Mouse (Mus musculus) neural tube, embryonic 14.5 days (tissue): ENCODE measurements around the gene Gng8. TPM values are rescaled to one million over a fixed set of nuclear protein-coding genes. Genes with fewer than 3 reads are reported as not detected.

ENCODE experiments used
- ATAC-seq: fragments of 200-750 bp; cut with Nextera tagmentation; 2 replicates; pipeline ENCODE4 v1.8.0; 2017; ENCODE audit warnings: low read depth, mild to moderate bottlenecking, moderate TSS enrichment, moderate library complexity
- H3K27ac ChIP-seq: fragments of 300-500 bp; sonication (generic); 2 replicates; pipeline ENCODE4 v1.5.1; 2014; ENCODE audit warnings: low read depth, mild to moderate bottlenecking, control low read depth, low read length, moderate library complexity, mixed read lengths
- H3K27me3 ChIP-seq: fragments of 300-500 bp; sonication (generic); 2 replicates; pipeline ENCODE4 v1.6.1; 2014; ENCODE audit warnings: low read length; ENCODE audit not compliant: control insufficient read depth, insufficient read depth
- H3K36me3 ChIP-seq: fragments of 300-500 bp; sonication (generic); 2 replicates; pipeline ENCODE4 v1.6.1; 2014; ENCODE audit warnings: low read length, mixed read lengths; ENCODE audit not compliant: control insufficient read depth, insufficient read depth
- H3K4me1 ChIP-seq: fragments of 300-500 bp; sonication (generic); 2 replicates; pipeline ENCODE4 v1.6.1; 2014; ENCODE audit warnings: low read length; ENCODE audit not compliant: control insufficient read depth, insufficient read depth
- H3K4me2 ChIP-seq: fragments of 300-500 bp; sonication (generic); 2 replicates; pipeline ENCODE4 v1.6.1; 2014; ENCODE audit warnings: mild to moderate bottlenecking, low read depth, low read length, control low read depth
- H3K4me3 ChIP-seq: fragments of 300-500 bp; sonication (generic); 2 replicates; pipeline ENCODE4 v1.5.1; 2014; ENCODE audit warnings: low read depth, low read length, control low read depth, mixed read lengths
- H3K9ac ChIP-seq: fragments of 300-500 bp; sonication (generic); replicated peaks from 2 replicates; pipeline ENCODE4 v1.6.1; 2014; ENCODE audit warnings: low read depth, mild to moderate bottlenecking, control low read depth, low read length, mixed read lengths
- H3K9me3 ChIP-seq: fragments of 300-500 bp; sonication (generic); 2 replicates; pipeline ENCODE4 v1.6.1; 2016; ENCODE audit warnings: low read length; ENCODE audit not compliant: control insufficient read depth
- WGBS: fragments of 180-500 bp; shearing (Covaris S2); extraction: QIAGEN DNeasy Blood & Tissue Kit; methylation state at CpG from one replicate; pipeline ENCODE4 v1.1.7; 2014; 5-methylcytosine and 5-hydroxymethylcytosine counted together
- polyA plus RNA-seq: library from polyadenylated mRNA; unstranded; fragments of >200 nt; fragmentation: Nextera tagmentation; extraction: Ambion mirVana; gene quantifications from 2 replicates; pipeline ENCODE4 v1.2.1, GENCODE M21; 2014

The Gng8 gene
- polyA plus RNA-seq, 1 experiment from 2014 or later = 0.39 TPM

DNA sequence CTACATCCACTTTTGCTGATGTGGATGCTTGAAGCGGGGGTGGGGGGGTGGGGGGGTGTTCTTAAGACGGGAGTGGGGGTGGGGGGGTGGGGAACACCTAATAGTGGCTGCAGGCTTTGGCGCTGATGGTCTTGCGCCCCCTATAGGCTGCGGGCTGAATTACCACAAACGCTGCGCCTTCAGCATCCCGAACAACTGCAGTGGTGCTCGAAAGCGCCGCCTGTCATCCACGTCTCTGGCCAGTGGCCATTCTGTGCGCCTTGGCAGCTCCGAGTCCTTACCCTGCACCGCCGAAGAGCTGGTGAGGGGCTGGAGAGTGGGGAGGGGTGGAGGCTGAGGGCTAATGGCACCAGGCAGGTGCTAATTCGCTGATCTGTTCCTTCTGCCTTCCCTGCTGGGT lies 43.0 kb upstream of the Gng8 start:
- H3K4me3 ChIP-seq = no peak overlapping the region
- no peak overlapping the region for H3K9ac ChIP-seq
- peaks cover 9% of the 10 kb centered on the region for H3K4me1 ChIP-seq
- H3K4me2 ChIP-seq = no peak overlapping the region
- 19% methylated on average over 17 of the region's 17 CpGs for WGBS
- no peaks in the 10 kb centered on the region for H3K9me3 ChIP-seq
- H3K27ac ChIP-seq = no peak overlapping the region
- H3K27me3 ChIP-seq = no peaks in the 10 kb centered on the region
- ATAC-seq = 0 out of 2 replicates have a peak, but pooled peaks have one; percentile 3
- H3K36me3 ChIP-seq = peaks cover 5% of the 10 kb centered on the region; the same call in 1 of the 2 replicates

GRCm38 (mm10) chr7:16851636-16852035 lies 40.0 kb upstream of the Gng8 start:
- Histone ChIP-seq H3K36me3 (peaks cover 20% of the 10 kb centered on the region), H3K27me3 (no peaks in the 10 kb centered on the region), H3K9ac (no peak overlapping the region), H3K27ac (no peak overlapping the region), H3K4me3 (no peak overlapping the region), H3K4me2 (no peak overlapping the region), H3K9me3 (no peaks in the 10 kb centered on the region), H3K4me1 (no peaks in the 10 kb centered on the region)
- WGBS = 85% methylated on average over 4 of the region's 4 CpGs
- ATAC-seq = no peak

DNA sequence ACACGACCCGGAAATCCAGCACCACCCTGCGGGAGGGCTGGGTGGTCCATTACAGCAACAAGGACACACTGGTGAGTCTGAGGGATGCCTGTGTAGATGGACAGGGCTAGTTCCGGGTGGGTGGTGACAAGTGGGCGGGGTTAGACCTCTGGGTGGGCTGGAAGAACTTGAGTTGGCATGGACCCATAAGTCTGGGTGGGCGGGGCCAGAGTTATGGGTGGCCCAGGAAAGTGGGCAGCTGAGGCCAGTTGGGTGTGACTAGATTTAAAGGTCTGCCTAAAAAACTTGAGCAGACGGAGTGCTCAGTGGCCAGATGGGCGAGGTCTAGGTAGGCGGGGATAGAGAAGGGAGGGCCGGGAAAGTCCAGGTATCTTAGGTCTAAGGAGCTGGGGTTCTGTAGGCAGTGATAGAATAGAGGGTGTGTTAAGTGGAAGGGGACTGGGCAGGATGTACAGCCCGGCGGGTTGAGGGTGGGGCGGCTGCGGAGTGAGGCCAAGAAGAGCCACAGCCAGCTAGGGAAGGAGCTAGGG lies 38.2 kb upstream of the Gng8 start:
- Histone ChIP-seq H3K27me3 (no peaks in the 10 kb centered on the region), H3K36me3 (peaks cover 26% of the 10 kb centered on the region), H3K9ac (no peak overlapping the region), H3K4me2 (no peak overlapping the region), H3K9me3 (no peaks in the 10 kb centered on the region), H3K4me3 (no peak overlapping the region), H3K4me1 (no peaks in the 10 kb centered on the region), H3K27ac (no peak overlapping the region)
- ATAC-seq = no peak
- 86% methylated on average over 14 of the region's 14 CpGs for WGBS

GRCm38 (mm10) chr7:16858336-16858735 lies 33.2 kb upstream of the Gng8 start:
- H3K36me3 ChIP-seq = peaks cover 21% of the 10 kb centered on the region
- no peak overlapping the region for H3K4me3 ChIP-seq
- H3K9ac ChIP-seq = no peak overlapping the region
- H3K9me3 ChIP-seq = no peaks in the 10 kb centered on the region
- no peak overlapping the region for H3K4me2 ChIP-seq
- H3K4me1 ChIP-seq = no peaks in the 10 kb centered on the region
- WGBS = 18% methylated on average over 17 of the region's 17 CpGs
- ATAC-seq = no peak
- H3K27ac ChIP-seq = no peak overlapping the region
- H3K27me3 ChIP-seq = no peaks in the 10 kb centered on the region

DNA sequence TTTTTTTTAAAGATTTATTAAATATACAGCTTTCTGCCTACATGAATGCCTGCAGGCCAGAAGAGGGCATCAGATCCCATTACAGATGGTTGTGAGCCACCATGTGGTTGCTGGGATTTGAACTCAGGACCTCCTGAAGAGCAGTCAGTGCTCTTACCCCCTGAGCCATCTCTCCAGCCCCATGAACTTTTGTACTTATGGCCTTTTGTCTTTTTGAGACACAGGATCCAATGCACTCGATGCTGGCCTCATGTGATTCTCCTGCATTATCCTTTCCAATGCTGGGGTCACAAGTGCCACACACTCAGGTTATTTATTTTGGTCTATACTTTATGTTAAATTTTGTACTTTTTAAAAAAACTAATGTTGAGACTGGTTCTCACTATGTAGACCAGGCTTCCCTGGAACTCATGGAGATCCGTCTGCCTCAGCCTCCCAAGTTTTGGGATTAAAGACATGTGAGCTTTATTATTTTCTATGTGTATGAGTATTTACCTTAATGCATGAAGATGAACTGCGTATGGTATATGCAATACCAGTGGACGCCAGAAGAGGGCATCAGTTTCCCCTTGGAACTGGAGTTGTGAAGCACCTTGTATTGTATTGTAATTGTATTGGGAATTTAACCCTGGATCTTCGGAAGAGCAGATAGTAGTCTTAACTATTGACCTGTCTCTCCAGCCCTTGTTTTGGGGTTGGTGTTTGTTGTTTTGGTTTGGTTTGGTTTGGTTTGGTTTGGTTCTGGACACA lies 31.5 kb upstream of the Gng8 start:
- WGBS = 33% methylated on average over 5 of the region's 5 CpGs
- Histone ChIP-seq H3K27me3 (no peaks in the 10 kb centered on the region), H3K36me3 (peaks cover 16% of the 10 kb centered on the region), H3K9me3 (no peaks in the 10 kb centered on the region), H3K4me2 (no peak overlapping the region), H3K4me1 (no peaks in the 10 kb centered on the region), H3K27ac (no peak overlapping the region), H3K4me3 (no peak overlapping the region), H3K9ac (no peak overlapping the region)
- no peak for ATAC-seq

- Histone ChIP-seq H3K4me3 (no peak overlapping the region), H3K9me3 (no peaks in the 10 kb centered on the region)
- 92% methylated on average over 3 of the region's 3 CpGs for WGBS
Observed at GRCm38 (mm10) chr7:16867488-16867887, 24.1 kb upstream of the Gng8 start.

GRCm38 (mm10) chr7:16869497-16869896 lies 22.1 kb upstream of the Gng8 start:
- Histone ChIP-seq H3K4me2 (peak overlapping the region; percentile 57), H3K27ac (peak overlapping the region; percentile 85), H3K9me3 (no peaks in the 10 kb centered on the region), H3K36me3 (no peaks in the 10 kb centered on the region; the same call in none of the 2 replicates), H3K9ac (peak overlapping the region; percentile 50), H3K27me3 (no peaks in the 10 kb centered on the region), H3K4me1 (no peaks in the 10 kb centered on the region), H3K4me3 (peak overlapping the region; percentile 29)
- ATAC-seq = peak; percentile 99
- 13% methylated on average over 16 of the region's 16 CpGs for WGBS

More at GRCm38 (mm10) chr7:16867488-16867887, 24.1 kb upstream of the Gng8 start:
- Histone ChIP-seq H3K9ac (no peak overlapping the region), H3K27ac (no peak overlapping the region), H3K36me3 (no peaks in the 10 kb centered on the region; the same call in none of the 2 replicates), H3K4me2 (no peak overlapping the region), H3K4me1 (no peaks in the 10 kb centered on the region), H3K27me3 (no peaks in the 10 kb centered on the region)
- ATAC-seq = no peak

- Histone ChIP-seq H3K27ac (no peak overlapping the region), H3K4me3 (no peak overlapping the region), H3K9me3 (no peaks in the 10 kb centered on the region), H3K9ac (no peak overlapping the region), H3K27me3 (no peaks in the 10 kb centered on the region), H3K4me1 (peaks cover 8% of the 10 kb centered on the region), H3K4me2 (no peak overlapping the region), H3K36me3 (no peaks in the 10 kb centered on the region; the same call in none of the 2 replicates)
- 86% methylated on average over 10 of the region's 10 CpGs for WGBS
- ATAC-seq = no peak
Observed at GRCm38 (mm10) chr7:16871600-16871999, 20.0 kb upstream of the Gng8 start.

GRCm38 (mm10) chr7:16872478-16872877 lies 19.1 kb upstream of the Gng8 start:
- H3K9me3 ChIP-seq = no peaks in the 10 kb centered on the region
- H3K27me3 ChIP-seq = no peaks in the 10 kb centered on the region
- H3K4me2 ChIP-seq = no peak overlapping the region
- no peak overlapping the region for H3K9ac ChIP-seq
- ATAC-seq = no peak
- H3K4me3 ChIP-seq = no peak overlapping the region
- peaks cover 14% of the 10 kb centered on the region for H3K4me1 ChIP-seq
- WGBS = 95% methylated on average over 9 of the region's 9 CpGs
- H3K36me3 ChIP-seq = no peaks in the 10 kb centered on the region; the same call in none of the 2 replicates
- H3K27ac ChIP-seq = no peak overlapping the region
